Mouse (Mus musculus) layer of hippocampus, postnatal 14 days (tissue): ENCODE results near the gene Ubp1. TPM values are rescaled to one million over a fixed set of nuclear protein-coding genes. Genes with fewer than 3 reads are reported as not detected.
A peak's percentile ranks its signal among the peaks of the same experiment; 100 is the strongest.

Experiments
- DNase-seq, 2 experiments: peaks; one replicate each; pipeline ENCODE4 v3.0.0; 2021 to 2022; ENCODE audit warnings: low spot score in 2 of 2, mixed read lengths in 1 of 2
- total RNA-seq, 2 experiments: library from RNA; stranded (reverse); gene quantifications; 2 replicates each; pipeline ENCODE4 v1.2.3; 2021

Gene Ubp1
- total RNA-seq, 2 experiments from 2014 or later: 62.2 to 68.7 TPM

DNA sequence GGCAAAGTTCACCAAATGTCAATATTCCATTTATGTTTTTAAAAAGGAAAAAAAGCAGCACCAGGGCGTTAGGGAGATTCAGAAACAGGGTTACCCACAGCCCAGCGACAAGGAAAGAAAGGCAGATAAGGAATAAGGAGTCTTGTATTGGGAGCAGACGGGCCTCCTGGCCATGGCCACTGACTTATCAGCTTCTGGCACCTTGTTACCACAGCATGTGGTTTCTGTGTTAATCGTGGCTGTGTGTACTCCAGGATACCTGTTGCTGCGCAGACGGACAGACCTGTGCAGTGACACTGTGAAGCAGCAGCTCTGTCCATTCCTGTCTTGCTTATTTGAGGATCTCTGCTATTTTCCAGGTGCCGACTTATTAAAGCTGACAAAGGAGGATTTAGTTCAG lies 38.2 kb downstream of the Ubp1 start:
- no peak for DNase-seq

DNA sequence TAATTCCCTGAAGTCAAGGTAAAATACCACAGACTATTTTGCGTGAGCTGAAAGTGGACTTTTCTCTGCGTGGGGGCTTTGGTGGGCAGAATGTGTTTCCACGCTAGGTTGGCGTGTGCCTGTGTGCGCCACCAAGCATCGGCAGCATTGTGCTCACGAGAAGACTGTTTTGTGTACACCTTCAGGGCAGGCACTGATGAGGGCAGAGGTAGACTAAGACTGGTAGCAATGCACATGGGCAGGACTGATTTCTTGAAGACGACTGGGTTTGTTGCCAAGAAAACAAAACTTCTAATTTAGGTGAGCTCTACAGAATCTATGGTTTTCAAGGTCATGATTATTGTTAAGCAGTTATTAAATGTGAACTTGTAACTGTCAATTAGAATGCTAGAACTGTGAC lies 38.7 kb downstream of the Ubp1 start:
- no peak for DNase-seq

DNA sequence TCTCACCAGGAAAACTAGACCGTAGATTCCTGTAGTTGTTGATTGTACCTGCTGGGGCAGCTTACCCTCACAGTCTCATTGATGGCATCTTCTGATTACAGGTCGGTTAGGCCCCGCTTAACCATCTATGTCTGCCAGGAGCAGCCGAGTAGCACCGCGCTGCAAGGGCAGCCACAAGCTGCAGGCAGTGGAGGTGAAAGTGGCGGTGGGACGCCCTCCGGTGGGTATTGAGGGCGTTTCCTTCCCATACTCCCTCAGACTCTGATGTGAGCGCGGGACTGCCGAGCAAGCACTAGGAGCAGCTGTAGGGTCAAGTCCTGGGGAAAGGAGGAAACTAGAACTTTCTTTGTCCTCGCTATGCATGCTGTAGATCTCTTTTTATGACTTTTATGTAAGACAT lies 39.3 kb downstream of the Ubp1 start:
- no peak for DNase-seq

DNA sequence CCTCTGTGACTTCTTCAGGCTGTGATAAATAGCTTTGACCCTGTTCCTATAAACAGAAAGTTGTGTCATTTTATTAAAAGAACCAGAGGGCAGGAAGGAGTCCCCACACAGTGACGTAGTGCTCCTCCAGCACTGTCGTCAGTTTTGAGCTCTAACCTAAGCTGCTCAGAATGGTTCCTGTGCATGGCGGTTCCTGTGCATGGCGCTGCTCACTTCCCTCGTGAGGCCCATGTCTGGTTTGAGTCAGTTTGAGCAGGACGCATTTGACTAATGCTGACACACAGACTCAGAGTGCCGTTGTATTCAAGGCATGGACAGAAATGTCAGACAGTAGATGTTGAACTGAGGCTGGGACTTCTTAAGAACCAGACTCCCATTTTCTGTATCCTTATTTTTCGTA lies 40.9 kb downstream of the Ubp1 start:
- DNase-seq: no peak

DNA sequence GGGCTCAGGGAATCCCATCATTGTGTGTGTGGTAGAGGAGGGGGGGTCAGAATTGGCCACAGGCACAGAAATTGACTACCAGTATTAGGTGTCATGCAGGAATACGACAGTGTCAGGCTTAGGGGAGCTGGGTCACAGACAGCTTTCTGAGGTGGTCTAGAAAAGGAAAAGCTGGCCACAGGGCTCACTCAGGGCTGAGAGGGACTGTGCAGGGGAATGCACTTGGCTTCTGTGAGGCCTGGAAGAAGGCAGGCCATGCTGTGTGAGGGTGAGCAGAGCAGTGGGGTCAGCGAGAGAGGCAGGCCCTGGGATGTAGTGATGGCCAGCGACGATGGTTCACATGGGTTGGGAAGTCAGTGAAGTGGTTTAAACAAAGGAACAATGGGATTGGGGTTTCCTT lies 43.1 kb downstream of the Ubp1 start:
- no peak for DNase-seq

DNA sequence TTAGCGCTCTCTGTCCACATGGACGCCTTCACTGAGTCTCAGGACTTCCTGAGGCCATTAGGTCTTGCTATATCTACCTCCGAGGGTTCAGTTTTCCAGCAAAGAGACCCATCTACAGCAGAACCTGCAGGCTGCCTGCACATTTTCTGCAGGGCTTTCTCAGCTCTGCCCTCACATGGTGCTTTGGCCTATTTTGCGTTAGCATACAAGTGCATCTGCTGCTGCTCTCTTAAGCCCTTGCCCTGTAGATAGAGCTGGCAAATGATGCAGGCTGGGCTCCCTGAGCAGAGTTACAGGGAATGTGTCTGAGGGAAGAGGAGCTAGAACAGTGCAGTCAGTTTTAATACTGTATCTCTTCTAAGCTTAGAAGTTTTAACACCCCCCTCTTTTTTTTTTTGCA lies 44.2 kb downstream of the Ubp1 start:
- no peak for DNase-seq

DNA sequence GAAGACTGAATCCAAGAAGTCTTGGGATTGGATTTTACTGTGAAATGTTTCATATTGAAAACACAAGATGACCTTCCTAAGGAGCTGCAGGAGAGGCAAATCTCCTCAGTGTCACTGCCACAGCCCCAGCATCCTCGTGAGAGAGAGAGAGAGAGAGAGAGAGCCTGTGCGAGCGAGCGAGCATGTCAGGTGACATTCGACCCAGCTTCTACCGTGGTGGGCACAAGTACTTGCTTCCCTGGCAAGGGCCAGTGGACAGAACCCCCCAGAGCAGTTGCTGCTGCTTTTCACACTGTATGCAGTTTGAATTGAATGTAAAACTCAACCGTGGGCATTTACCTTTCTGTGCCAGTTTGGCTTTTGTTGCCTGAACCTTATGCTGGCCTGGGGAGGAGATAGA lies 44.7 kb downstream of the Ubp1 start:
- DNase-seq: no peak

DNA sequence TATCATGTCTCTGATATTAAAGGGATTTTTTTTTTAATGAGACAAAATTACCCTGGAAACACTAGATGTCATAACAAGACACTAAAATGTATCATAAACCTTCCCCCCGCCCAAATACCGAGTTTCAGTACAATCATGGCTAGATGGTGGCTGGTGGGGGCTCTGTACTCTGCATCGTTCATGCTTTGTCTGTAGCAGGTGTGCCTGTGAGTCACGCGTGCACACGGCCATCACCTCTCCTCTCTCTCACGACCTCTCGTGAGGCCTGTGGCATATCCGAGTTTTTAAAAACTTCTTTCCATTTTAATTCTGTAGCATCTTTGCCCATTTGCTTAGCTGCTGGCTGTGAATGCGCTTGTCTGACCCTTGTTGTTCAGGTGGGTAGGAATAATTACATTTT lies 45.5 kb downstream of the Ubp1 start:
- DNase-seq: no peak

DNA sequence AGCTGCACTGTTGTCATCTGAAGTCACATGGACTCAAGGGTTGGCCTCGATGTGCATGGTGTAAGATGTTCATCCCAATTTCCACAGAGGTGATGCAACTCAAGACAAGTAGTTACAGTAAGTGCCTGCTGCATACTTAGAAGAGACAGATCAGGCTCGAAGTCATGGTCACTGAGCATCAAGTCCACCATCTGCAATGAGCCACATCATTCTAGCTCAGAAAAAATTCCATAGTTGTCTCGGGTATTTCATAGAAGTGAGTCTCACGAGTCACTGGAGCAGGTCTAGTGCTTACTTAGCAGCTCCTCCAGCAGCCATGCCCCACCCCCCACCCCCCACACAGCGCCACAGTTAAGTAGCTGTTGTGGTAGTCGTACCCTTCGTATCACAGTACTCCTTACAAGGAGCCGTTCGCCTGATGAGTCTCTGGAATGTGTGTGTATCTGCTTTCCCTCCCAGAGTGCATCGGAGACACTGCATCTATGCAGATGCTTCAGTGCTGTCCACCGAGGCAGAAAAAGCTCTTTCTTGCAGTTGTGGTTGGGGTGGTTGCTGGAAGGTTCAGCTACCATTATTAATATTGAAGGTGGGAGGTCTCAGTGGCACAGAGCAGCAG lies 46.6 kb downstream of the Ubp1 start:
- no peak for DNase-seq

DNA sequence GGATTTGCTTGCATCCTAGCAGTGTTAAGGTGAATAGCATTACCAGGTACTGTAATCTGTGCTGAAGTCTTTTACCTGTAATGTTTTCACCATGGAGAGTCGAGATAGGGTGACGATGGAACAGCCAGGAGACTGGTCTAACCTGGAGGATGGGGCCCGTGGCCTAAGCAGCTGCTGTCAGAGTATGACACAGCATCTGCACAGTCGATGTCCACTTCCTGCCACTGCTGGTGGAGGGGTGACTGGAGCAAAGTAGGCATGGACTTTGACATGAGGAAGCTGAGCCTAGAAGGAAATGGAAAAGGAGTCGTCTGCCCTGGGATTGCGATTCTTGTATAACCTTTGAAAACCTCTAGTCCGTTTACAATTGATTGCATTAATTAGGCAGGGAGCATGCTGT lies 47.9 kb downstream of the Ubp1 start:
- no peak for DNase-seq

DNA sequence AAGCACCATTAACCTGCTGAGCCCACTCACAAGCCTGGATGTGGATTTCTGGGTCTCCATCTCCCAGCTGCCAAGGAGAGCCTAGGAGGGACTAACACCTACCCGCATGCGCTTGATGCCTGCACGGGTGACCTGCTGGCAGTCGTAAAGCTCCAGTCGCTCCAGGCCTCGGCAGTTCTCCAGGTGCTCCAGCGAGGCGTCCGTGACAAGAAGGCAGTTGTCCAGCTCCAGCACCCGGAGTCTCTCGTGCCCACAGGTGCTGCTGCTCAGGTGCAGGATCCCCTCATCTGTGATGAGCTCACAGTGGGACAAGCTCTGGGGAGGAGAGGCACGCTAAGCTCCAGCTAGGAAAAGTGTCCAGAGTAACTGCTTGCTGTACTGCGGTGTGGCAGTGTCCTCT lies 48.6 kb downstream of the Ubp1 start:
- no peak for DNase-seq

DNA sequence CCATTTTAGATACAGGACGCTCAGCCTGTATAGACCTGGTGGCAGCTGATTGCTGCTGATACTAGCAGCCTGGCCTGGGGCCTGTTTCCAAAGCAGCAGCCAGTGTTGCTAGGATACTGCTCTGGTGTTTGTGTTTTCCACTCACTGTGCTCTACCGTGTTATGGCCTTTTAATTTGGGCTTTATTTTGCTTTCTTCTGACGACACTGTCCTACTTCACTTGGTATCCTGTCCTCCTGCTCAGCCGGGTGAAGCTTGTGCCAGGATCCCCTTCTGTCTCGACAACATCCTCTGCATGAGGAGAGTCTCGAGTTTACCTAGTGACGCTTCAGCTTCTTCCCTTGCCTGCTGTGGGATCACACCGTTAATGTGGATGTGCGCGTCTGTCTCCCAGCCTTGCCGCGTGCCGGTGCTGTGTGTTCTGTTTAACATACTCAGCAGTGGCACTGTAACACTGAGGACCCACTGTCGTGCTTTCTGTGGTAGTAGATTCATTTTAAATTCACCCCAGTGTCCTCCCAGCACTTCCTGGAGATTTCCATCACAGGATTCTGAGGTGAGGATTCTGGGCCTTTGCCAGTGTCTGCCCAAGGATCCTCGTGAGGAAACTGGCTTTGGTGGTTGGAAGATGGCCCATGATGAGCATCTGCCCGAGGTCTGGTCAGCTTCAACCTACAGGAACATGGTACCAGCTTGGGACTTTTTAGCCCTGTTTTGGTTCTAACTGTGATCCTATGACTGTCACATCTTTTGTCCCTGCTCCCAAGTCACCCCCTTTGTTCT lies 50.6 kb downstream of the Ubp1 start:
- peak; percentile 60 to 69 for DNase-seq

DNA sequence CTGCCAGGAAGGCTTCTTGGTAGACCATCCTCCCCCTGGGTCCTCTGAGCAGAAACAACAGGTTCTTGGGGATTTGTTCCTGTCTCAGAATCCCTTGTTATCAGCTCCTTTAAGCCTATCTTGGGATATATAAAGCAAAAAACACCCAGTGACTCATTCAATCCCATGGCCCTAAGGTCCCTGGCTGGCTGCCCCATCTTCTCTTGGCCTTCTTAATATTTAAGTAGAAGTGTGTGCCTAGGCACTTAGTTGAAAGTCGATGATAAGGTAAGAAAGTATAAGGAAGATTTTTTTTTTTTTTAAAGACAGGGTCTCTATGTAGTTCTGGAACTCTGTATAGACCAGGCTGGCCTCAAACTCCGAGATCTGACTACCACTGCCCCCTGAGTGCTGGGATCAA lies 51.7 kb downstream of the Ubp1 start:
- no peak for DNase-seq

DNA sequence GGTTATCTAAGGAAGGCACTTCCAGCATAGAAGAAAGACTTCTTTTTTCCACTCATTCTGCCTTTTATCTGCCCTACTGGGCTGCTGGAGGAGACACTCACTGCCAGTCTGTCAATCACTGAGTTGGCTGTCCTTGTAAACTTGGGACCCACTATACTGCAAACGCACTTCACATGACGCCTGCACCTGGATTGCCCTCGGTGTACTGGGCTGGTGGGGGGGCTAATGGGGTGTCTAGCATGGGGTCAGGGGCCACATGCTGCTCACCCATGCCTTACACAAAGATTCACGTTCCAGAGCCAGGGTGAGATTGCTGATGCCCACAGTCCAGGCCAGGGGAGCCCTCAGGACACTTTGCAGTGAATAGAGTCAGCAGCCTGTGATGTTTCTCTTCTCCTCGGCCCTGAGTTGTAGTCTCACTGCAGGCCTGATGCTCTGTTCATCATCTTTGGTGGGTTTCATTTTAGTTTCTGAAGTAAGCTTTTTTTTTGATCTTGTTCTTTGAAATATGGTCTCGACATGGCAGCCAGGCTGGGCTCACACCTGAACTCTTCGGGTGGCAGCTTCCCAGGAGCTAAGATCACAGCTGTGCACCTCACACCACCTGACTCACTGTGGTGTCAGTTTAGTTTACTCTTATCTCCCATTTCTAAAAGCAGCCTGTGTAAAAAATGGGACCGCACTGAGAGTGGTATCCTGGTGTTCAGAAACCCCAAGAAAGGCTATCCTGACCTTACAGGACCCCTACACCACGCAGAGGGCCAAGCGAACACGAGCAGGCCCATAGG lies 52.3 kb downstream of the Ubp1 start:
- DNase-seq: no peak

DNA sequence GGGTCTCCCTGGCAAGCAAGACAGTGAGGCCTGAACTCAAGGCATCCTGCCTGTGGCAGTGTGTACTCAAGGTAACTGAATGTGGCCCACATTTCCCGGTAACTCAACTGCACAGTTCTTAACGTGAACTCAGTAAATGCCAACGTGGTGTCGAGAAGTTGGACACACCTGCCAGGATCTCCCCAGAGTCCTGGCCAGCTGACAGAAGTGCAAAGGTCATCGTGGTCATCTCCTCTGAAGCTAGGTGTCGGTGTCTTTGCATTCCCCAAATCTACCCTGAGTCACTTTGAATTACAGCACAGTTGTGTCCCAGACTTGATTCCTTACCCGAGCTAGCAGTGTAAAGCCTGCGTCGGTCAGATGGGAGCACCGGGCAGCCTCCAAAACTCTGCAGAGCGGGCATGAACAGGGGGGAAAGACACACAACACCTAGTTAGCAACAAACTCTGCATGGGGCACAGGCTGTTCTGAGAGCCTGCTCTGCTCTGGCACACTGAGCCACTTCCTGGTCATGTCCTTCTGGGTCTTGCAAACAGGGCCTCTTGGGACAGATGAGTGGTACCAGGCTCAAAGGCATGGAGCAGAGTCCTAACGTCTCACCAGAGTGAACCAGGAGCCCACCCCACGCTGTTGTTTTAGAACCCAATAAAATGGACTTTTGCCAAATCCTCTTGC lies 54.3 kb downstream of the Ubp1 start:
- no peak for DNase-seq

DNA sequence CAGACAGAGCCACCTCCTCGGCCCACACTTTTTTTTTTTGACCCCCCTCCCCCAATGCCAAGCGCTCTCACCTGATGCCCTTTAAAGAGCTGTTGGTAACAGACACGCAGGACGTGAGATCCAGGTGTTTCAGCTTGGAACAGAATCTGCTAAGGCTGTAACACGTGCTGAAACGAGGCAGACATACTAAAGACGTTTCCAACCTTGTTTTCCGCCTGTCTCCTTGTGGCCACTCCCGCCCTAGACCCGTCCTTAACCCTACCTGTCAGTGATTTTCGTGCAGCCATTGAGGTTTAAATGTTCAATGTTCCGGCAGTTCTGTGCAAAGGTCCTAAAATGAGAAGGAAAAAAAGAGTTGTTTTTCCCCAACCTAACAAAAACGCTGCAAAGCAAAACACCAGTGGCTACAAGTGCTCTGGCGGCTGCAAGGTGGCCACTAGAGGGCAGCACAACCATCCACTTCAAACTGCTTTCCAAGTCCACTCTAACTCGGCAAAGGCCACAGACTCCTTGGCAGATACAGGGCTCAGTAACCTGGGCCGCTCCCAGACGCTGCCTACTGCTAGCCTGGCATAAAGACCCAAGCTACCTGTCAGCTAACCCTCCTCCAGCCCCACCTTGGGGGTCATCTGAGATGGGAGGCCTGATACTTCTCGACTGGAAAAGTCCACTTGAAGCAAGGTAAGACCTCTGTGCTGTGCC lies 60.0 kb downstream of the Ubp1 start:
- peak; percentile 82 to 85 for DNase-seq

DNA sequence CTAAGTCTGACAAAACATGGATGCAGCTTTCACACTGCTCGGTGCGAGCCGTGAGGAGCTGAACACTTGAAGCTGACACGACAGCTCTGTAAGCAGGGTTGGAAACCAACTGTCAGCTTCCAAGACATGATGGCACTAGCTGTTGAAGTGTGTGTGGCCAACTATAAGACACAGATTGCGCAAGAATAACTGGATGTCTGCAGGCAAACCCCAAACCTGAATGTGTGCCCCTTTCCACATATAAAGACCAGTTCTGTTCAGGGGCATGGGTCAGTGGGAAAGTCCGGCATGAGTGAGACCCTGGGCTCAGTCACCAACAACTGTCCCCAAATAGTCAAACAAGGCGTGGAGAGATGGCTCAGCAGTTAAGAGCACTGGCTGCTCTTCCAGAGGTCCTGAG lies 62.1 kb downstream of the Ubp1 start:
- DNase-seq: no peak

DNA sequence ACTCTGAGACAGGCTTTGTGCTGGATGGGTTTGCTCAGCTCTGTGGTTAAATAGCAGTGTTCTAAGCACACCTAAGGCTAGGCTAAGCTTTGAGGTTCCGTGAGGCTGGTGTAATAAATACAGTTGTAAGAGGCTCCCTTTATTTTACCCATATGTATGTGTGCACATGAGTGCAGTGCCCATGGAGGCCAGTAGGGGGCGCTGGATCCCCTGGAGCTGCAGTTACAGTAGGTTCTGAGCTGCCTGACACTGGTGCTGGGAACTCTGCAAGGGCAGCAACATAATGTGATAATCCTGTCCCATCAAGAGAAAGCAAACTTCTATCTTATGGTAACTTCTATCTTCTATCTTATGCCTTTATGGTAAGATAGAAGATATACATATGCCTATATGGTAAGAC lies 67.6 kb downstream of the Ubp1 start:
- no peak for DNase-seq

DNA sequence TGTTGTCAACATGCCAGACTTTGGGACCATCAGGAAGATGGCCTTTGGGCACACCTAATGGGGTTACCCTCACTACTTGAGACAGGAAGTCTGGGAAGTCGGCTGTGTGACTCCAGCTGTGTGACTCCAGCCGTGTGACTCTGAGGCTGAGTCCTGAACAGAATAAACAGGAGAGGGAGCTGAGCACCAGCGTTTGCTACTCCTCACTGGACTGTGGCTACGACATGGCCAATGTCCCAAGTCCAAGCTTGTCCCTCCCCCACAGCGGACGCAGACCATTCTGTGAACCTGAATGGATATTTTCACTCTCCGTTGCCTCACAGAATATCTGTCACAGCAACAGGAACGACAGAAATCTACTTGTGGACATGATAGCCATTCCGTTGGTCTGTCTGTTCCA lies 76.1 kb downstream of the Ubp1 start:
- DNase-seq: no peak

DNA sequence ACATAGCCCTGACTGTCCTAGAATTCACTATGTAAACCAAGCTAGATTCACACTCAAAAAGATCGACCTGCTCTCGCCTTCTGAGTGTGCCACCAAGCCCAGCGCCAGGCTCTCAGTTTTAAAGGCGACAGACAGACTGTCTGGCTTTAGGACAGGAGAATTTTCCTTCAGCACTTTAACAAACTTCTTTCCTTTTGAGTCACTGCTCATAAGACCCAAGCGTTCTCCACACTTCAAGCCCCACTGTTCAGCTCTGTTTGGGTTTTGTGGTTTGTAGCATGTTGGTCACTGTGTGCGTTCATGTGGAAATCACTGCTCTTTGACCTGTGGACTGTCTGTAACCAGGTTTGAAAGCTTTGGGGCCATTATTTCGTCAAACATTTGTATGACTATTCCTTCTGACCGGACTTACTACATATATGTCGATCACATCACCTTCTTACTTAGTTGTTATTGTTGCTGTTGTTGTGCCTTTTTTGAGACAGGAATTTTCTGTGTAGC lies 77.2 kb downstream of the Ubp1 start:
- DNase-seq: no peak

DNA sequence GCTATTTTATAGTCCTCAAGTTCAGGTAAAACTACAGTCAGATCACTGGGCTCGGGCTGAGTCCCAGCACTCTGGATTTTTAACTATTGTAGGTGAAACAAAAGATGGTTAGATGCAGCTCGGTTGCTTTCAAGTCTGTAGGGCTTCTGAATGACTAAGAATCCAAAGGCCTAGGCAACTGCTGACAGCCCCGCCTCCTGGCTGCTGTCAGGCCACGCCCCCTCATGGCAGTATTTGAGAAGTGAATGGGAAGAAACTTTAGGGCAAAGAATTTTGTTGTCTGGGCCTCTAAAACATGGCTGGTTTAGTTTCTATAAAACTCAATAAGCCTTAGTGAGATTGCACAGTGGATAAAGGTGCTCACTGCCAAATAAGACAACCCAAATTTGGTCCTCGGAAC lies 78.8 kb downstream of the Ubp1 start:
- no peak for DNase-seq
